Mouse (Mus musculus): ENCODE results near the gene Rpl7l1. TPM values are rescaled to one million over a fixed set of nuclear protein-coding genes. Genes with fewer than 3 reads are reported as not detected.
"Not testable (repeated sequence)": the region's sequence is repeated elsewhere in the genome, so short reads cannot be mapped to it uniquely, and the experiment has no call there.

Rpl7l1 gene
- polyA plus RNA-seq, 1 experiment from 2014 or later = 136 TPM

DNA sequence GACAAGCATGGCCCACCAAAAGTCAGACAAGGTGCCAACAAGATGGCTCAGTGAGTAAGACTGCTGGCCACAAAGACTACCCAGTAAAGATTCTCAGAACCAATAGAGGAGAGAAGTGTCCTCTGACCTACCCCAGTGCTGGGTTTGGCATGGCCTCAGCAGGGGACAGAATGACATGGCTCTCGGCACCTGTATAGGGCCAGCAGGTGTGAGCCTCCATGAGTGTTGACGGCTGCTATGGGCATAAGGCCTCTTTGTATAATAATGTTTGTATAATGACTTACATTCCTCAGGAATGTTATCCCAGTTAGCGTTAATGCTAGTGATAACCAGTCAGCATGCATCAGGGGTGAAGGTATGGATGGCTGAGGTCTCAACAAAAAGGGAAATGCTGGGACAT, 6.4 kb downstream of the Rpl7l1 start:
- DNase-seq (ENCODE audit: low spot score) = no peak

DNA sequence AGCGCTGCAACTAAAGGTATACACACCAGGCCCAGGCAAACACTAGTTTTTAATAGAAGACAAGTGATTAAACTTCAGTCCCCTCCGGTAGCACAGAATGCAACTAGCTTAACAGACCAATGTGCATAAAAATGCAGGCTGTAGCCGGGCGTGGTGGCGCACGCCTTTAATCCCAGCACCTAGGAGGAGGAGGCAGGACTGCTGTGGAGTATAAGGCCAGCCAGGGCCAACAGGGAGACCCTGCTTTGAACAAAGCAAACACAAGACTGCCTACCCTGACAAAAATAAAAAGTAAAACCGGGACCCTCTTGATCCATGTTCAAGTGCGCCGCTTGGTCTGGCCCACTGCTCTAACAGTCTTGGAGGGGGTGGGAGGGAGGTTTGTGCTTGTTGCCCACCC, 7.4 kb downstream of the Rpl7l1 start:
- no peak for DNase-seq (ENCODE audit: low spot score)

DNA sequence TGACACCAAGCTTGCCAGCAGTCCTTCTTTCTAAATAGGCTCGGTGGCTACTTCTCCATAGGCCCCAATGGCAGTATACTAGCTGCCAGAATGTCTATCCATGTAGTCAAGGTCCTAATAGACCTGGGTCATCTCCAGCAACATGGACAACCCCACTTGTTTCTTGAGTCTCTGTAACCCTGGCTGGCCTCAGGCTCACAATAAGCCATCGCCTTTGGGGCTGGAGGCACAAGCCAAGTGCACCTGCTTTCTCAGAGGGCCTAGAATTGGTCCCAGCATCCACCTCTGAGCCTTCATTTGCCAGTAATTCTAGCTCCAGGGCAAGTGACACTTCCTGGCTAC, 8.4 kb downstream of the Rpl7l1 start:
- no peak for DNase-seq (ENCODE audit: low spot score)

DNA sequence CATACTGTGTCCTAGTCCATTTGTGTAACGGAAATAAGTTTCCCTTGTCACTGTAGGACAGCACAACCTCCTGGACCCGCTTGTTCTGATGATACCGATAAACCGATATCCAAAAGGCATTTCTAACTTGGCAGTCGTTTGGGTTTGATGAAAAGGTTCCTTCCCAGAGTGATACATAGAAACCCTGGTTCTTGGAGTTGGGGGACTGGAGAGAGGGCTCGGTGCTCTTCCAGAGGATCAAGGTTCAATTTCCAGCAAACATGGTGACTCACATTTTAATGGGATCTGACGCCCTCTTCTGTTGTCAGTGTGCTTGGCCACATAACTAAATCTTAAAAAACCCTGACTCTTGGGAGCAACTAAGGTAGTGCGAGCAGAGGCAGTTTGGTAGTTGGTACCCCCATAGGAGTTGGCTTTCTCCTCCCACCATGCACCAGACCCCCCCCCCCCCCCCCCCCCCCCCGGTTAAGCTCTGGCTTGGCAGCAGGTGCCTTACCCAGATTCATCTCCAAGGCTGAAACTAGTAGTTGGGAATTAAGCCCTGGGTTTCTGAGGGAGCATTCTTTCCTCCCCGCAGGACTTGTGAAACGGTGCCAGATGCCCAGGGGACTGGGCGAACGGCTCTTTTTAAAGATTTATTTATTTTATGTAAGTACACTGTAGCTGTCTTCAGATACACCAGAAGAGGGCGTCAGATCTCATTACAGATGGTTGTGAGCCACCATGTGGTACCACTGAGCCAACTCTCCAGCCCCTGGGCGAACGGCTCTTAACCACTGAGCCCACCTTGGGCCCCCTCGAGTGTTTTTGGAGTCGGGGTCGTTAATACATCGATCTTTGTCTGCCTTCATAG, 9.0 kb downstream of the Rpl7l1 start:
- peak; percentile 37 for DNase-seq (ENCODE audit: low spot score)

DNA sequence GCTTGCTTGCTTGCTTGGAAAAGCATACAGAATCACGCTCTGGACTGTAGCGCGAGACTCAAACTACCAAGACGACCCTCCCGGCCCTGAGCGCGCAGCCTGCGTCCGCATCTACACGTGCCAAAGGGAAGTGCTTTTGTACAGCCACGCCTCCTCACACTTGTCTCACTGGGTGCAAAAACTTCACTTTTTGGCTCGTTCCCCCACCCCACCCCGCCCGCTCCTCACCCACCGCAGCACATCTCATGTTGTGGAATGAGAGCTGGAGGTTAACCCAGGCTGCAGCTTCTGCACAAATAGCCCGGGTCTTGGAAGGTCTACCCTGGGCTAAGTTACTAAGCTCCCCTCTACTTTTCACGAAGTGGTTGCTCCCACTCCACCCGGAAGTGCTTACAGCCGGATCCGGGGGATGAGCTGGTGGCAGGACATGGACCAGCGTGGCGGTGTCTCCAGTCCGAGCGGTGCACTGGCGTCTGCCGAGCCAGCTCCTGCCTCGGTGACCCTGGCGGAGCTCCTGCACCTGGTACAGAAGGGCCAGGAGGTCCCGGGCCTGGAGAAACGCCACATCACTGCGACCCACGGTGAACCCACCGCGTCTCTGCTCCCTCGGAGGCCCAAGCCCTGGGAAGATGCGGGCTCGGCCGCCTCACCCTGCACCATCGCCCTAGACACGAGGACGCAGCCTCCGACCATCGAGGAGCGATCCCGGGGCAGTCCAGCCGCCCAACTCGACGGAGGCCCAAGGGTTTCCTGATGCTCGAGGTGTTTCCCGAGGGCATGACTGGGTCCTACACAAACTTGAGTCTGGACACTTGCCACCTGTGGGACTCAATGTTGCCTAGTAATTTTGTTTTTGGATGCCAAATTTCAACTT, 9.8 kb downstream of the Rpl7l1 start, which contains the start of gene 2310039H08Rik:
2310039H08Rik (plus strand) TSS at position 232 of the 874 bp plus-strand sequence.
- peak; percentile 86 for DNase-seq (ENCODE audit: low spot score)

DNA sequence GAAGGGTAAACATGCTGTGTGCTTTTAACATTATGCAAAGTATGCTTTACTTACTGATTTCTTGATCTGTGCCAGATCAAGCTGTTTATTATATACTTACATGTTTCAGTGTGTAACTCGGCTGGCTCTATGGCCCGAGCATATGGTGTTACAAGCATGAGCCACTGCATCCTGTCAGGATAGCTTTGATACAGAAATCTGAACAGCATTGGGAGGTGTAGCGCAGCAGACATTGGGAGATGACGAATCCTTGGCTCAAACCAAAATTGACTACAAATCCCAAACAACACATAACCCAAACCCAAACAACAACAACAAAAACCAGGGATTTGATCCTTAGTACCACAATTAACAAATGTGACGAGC, 10.5 kb downstream of the Rpl7l1 start:
- no peak for DNase-seq (ENCODE audit: low spot score)

DNA sequence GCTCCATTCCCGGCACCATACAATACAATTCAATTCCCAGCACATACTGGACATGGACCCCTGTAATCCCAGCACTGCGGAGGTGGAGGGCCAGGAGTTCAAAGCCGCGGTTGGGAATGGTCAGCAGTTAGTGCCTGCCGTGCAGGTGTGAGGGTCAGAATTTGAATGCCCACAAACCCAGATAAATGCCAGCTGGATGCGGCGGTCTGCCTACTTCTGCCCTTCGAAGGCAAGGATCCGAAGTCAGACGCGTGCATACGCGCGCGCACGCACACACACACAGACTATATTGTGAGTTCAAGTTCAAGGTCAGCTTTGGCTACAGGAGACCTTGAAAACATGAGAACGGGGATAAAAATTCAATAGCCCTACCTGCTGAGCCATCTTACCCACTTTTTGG, 10.9 kb downstream of the Rpl7l1 start:
- DNase-seq (ENCODE audit: low spot score) = no peak

DNA sequence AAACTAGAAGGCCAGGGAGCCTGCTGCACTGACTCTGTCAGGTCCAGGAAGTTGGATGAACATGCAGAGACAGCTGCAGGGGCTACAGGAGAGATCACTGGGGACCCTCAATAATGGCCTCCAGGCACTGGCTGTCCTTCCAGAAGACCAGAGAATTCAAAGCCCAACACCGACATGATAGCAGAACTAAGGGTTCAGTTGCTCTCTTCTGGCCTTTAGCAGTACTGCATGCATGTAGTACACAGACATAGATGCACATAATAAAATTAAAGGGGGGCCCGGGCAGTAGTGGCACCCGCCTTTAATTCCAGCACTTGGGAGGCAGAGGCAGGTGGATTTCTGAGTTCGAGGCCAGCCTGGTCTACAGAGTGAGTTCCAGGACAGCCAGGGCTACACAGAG, 11.4 kb downstream of the Rpl7l1 start:
- DNase-seq (ENCODE audit: low spot score) = no peak

DNA sequence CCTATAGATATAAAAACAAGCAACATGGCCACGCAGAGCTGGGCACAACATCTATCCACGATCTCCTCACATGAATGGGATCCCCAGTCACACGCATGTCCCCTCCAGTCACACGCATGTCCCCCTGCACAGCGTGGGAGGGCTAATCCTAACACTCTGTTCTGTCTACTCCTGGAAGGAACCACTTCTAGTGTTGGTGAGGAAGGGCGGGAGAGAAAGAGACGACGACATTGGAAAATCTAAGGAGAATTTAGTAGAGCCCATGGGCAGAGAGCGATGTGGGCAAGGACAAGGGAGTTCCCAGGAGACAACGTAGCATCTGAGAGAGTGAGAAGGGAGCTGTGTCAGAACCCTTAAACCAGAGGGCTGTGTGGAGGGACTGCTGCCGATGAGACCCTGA, 11.9 kb downstream of the Rpl7l1 start:
- DNase-seq (ENCODE audit: low spot score) = no peak

DNA sequence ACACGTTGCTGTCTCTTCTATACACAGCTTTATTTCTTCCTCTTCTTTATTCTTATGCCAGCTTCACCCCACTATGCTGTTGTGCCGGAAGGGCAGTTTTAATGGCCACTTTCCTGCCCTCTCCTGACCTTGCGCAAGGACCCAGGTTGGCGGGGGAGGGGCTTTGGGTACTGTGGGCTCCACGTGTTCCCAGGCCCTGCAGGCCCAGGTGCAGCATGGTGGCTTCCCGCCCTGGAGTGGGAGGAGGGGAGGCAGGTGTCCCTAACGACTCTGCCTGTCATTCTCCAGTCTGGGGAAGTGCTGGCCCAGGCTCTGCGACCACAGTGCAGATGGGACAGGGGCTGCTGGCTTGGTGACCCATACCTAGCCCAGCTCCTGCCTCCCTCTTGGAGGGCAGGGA, 14.6 kb downstream of the Rpl7l1 start:
- peak; percentile 60 for DNase-seq (ENCODE audit: low spot score)

DNA sequence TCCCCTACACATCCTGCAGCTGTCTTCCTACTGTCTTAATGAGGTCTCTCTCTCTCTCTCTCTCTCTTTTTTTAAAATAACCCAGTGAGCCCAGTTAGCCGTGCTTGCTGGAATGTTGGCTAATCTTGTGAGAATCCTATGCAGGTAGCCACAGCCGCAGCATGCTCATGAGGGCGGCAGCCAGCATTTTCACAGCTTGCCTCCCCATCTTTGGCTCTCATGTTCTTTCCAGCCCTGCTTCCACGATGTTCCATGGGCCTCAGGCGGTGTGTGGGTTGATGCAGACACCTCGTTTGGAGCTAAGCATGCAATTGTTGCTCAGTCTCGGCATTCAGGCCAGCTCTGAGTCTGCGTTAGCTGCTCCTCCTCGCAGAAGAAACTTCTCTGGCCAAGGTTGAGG, 17.6 kb downstream of the Rpl7l1 start:
- DNase-seq (ENCODE audit: low spot score) = not testable (repeated sequence)

DNA sequence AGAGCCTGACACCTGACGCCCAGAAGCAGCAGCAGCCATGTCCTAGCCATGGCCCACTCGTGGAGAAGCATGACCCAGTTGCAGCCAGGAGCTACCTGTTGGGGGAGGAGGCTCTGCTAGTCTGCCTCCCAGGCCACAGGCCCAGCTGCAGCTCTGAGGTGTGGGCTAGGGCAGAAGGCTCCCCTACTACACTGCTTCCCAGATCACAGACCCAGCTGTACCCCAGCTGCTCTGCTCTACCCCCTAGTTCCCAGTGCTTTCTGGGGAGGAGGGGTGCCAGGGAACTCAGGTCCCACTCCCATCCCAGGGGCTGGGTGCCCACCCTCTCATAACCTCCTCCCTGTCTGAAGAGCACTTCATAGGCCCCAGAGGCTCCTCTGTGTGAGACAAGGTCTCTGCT, 18.9 kb downstream of the Rpl7l1 start, which contains the start of gene Ptcra:
Ptcra (minus strand) TSS at position 169 of the 400 bp plus-strand sequence.
- DNase-seq (ENCODE audit: low spot score) = peak; percentile 77

DNA sequence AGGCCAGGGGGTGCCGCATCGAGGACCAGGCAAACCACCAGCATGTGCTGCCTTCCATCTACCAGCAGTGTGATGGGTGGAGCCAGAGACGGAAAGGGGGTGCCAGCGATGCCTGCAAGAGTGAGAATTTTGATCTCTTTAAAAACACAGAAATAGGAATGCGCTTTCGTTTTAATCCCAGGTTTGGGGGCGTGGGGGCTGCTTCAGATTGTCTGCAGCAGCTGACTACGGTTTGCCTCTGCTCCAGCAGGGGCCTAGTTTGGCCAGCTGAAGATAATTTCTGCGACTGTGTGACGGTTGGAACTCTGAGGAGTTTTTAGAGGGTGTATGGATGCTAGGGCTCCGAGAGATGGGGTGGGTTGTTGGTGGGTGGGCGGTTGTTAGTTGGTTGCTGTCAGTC, 23.7 kb downstream of the Rpl7l1 start:
- no peak for DNase-seq (ENCODE audit: low spot score)

DNA sequence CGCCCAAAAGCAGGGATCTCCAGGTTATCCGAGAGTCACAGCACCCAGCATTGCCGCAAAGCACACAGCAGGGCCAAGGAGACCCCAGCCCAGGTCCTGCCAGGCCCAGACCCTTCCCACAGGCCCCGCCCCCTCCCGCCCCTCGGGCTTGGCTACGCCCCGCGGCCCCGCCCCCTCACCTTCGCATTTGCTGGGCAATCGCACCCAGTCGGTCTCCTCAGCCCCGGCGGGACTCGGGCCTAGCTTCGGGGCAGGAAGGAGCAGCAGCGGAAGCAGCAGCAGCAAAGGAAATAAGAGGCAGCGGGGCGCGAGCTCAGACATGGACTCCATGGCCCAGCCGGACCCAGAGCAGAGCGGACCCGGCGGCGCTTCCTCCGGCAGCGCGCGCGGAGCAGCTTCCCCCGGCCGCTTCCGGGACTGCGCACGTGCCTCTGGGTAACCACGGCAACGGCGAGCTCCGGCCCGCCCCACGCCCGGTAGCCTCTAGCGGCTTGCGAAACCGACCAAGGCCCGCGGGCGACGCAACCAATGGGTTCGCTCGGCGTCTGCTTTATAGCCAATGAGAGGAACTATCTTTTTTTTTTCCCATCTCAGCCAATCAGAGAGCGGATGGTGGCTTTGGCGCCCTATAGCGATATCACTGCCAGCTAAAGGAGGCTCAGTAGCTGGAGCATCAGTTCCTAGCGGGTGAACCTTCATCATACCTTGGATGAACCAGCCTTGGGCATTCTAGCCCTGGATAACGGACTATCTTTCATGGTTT, 30.5 kb downstream of the Rpl7l1 start, which contains the start of gene Cnpy3:
Cnpy3 (minus strand) TSS at position 421 of the 763 bp plus-strand sequence.
- peak; percentile 99 for DNase-seq (ENCODE audit: low spot score)

DNA sequence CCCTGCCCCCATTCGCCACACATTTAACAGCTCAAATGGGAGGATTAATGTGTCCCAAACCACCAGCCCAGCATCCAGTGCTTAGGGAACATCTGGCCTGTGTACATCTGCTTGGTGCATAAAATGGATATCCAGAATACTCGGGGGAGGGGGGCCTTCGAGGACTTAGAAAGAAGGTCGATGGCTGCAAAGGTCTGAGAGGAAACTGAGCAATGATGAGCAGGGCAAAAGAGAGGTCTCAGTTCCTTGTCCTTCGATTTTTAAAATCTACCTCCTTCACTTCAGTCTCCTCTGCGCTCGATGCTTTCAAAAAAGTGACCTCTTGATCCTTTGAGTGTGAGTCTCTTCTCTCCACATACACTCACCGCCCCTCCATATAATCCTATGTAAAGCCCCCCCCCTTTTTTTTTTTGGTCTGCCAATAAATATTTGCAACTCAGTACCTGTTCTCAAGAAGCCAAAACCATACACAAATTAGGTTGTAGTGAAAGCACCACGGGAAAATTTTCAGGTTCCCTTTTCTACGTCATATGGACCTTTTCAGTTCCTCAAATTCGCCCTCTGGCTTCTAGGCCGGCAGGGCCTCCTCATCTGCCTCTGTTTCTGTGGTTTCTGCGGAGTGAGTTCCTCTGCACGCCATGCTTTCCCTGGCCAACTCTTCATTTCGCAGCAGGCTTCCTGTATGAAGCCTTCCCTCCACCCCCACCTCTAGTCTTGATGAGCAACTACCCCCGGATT, 31.2 kb downstream of the Rpl7l1 start:
- DNase-seq (ENCODE audit: low spot score) = peak; percentile 73

DNA sequence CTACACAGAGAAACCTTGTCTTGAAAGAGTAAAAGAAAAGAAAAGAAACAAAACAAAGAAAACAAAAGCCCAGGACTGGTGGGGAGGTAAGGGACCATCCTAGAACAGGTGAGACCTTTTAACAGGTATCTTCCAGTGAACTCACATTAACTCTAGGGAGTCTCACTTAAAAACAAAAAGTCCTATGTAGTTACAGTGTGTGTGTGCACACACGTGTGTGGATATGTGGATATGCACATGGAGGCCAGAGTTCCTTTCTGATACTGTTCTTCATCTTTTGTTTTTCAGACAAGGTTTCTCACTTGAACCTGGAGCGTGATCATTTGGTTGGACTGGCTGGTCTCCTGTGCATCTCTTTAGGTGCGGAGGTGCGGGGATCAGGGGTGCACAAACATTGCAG, 31.9 kb downstream of the Rpl7l1 start:
- no peak for DNase-seq (ENCODE audit: low spot score)

DNA sequence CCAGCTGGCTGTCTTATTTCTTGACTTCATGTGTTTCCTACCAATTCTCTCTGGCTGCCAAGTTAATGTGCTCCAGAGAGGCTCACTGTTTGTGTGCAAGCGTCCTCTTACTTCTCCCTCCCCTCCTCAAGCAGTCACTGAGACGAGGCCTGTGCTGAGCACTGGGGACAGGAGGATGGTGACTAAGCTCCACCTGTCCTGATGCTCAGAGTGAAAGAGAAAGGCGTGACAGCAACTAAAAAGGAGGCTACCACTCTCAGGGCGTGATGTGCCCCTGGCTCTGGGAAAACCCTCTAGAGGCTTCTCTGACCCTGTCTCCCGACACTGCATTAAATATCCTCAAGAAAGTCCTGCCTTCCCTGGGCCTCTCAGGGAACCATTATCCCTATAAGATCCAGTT, 33.2 kb downstream of the Rpl7l1 start:
- DNase-seq (ENCODE audit: low spot score) = no peak

DNA sequence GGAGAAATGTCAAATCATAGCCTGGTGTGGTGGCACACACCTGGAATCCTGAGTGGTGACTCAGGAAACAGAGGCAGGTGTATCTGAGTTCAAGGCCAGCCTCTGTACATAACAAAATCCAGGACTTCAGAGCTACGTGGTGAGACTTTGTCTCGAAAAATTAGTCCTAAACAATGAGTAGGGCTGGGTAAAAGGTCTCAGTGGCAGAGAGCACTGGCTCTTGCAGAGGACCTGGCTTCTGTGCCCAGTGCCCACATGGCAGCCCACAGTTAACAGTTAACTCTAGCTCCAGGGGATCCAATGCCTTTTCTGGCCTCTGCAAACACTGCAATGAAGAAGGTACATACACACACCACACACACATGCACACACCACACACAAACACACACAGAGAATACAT, 34.7 kb downstream of the Rpl7l1 start:
- no peak for DNase-seq (ENCODE audit: low spot score)

DNA sequence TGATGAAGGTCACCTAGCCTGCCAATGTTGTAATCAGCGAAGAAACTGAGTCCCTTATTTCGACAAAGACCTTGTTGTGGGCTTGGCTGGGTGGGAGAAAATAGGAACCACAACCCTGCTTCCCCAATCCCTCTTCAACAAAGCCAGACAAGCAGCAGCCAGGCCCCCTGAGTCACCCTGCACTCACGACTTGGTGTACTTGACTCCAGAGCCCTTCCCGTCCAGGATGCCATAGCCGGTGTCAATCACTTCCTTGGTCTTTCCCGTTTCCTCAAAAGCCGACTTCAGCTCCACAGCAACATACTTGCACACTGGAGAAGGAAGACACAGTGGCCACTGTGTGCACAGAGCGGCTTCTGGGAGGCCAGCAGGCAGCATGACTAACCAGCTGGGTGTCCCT, 35.2 kb downstream of the Rpl7l1 start:
- DNase-seq (ENCODE audit: low spot score) = no peak

DNA sequence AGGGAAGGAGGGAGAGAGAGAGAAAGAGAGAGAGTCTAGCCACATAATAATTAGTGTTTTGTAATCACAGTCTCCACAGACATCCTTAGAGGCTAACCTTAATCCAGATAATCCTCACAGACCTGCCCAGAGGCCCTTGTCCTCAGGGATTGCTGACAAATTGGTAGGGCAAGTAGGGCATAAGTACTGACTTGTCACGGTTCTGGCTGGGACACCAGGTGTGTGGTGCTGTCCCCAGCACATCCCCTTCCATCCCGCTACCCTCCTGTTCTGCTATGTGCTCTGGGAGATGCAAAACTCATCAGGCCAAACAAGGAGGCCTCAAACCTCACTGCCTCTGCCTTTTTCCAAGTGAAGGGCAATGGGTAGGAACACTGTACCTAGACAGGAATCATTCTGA, 37.0 kb downstream of the Rpl7l1 start:
- DNase-seq (ENCODE audit: low spot score) = no peak

DNA sequence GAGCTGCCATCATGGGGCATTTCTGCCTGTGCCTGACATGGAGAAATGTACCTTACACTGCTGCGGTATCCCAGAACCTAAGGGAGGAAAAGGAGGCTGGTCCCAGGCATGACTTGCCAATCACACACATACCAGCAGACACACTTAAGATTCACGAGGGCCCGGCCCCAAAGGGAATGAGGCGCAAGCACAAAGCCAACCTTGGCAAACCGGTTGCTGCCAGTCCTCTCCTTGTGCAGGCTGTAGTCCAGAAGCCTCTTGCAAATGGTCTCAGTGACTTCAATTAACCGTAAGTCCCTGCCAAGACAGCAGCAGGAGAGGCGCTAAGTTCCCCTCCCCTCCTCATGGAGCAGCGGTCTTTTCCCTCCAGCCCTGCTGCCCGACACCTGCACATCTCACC, 39.5 kb downstream of the Rpl7l1 start:
- no peak for DNase-seq (ENCODE audit: low spot score)
